Mouse (Mus musculus): Measurements from ENCODE around the gene Glipr1.
"Not testable (repeated sequence)": the region's sequence is repeated elsewhere in the genome, so short reads cannot be mapped to it uniquely, and the experiment has no call there.

DNA sequence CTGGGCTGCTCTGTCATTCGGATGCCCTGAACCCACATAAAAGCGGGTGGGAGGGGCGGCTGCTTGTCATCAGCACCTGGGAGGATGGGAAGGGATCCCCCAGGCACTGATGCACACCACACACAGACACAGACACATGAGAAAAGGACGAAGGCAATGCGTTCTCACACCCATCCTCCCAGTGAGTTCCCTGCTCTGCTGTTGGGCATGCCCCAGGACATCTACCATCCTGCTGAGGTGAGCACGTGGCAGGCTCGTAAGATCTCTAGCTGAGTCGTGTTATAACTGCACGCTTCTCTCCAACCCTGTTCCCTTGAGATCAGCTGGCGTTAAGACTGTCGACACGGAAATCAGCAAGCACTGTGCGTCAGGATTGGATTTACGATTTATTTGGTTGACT lies 41.9 kb upstream of the Glipr1 start:
- TF ChIP-seq CTCF (conservative IDR thresholded peaks at IDR 0.05; ENCODE audit: low read length); NANOG (IDR thresholded peaks at IDR 0.05; ENCODE audit: borderline replicate concordance, low read length): not testable (repeated sequence)
